Mouse (Mus musculus) heart, embryonic 16.5 days (tissue): Measurements from ENCODE around the gene Ccdc138. TPM values are rescaled to one million over a fixed set of nuclear protein-coding genes. Genes with fewer than 3 reads are reported as not detected.
A peak's percentile ranks its signal among the peaks of the same experiment; 100 is the strongest.

Experiments
- ATAC-seq: fragments of 200-750 bp; cut with Nextera tagmentation; replicated peaks from 2 replicates; pipeline ENCODE4 v1.8.0; 2017; ENCODE audit warnings: moderate number of reproducible peaks; ENCODE audit not compliant: insufficient read depth, low FRiP score; ENCODE audit errors: extremely low read depth
- H3K27ac ChIP-seq: fragments of 300-500 bp; sonication (generic); 2 replicates; pipeline ENCODE4 v1.5.1; 2014; ENCODE audit warnings: mild to moderate bottlenecking, low read length, control low read depth, moderate library complexity
- H3K27me3 ChIP-seq: fragments of 300-500 bp; sonication (generic); 2 replicates; pipeline ENCODE4 v1.6.1; 2014; ENCODE audit warnings: low read length, mixed read lengths; ENCODE audit not compliant: control insufficient read depth, insufficient read depth
- H3K36me3 ChIP-seq: fragments of 300-500 bp; sonication (generic); 2 replicates; pipeline ENCODE4 v1.6.1; 2014; ENCODE audit not compliant: control insufficient read depth, insufficient read depth
- H3K4me1 ChIP-seq: fragments of 300-500 bp; sonication (generic); 2 replicates; pipeline ENCODE4 v1.6.1; 2014; ENCODE audit warnings: low read length, mixed read lengths; ENCODE audit not compliant: control insufficient read depth, insufficient read depth
- H3K4me2 ChIP-seq: fragments of 300-500 bp; sonication (generic); 2 replicates; pipeline ENCODE4 v1.6.1; 2014; ENCODE audit warnings: low read depth, mild to moderate bottlenecking, control low read depth, low read length
- H3K4me3 ChIP-seq: fragments of 300-500 bp; sonication (generic); 2 replicates; pipeline ENCODE4 v1.5.1; 2014; ENCODE audit warnings: mild to moderate bottlenecking, control low read depth, low read length
- H3K9ac ChIP-seq: fragments of 300-500 bp; sonication (generic); 2 replicates; pipeline ENCODE4 v1.6.1; 2014; ENCODE audit warnings: low read length, control low read depth
- H3K9me3 ChIP-seq: fragments of 300-500 bp; sonication (generic); replicated peaks from 2 replicates; pipeline ENCODE4 v1.6.1; 2016; ENCODE audit warnings: low read length; ENCODE audit not compliant: control insufficient read depth
- WGBS: fragments of 180-500 bp; shearing (Covaris S2); extraction: QIAGEN DNeasy Blood & Tissue Kit; methylation state at CpG from one replicate; pipeline ENCODE4 v1.1.7; 2014; 5-methylcytosine and 5-hydroxymethylcytosine counted together
- polyA plus RNA-seq: library from polyadenylated mRNA; unstranded; fragments of >200 nt; fragmentation: Nextera tagmentation; extraction: Ambion mirVana; gene quantifications from 2 replicates; pipeline ENCODE4 v1.2.1, GENCODE M21; 2015

Gene Ccdc138
- polyA plus RNA-seq, 1 experiment from 2014 or later: 7.2 TPM

GRCm38 (mm10) chr10:58554693-58555387 lies 57.1 kb downstream of the Ccdc138 start:
- ATAC-seq: no peak
- WGBS: 85% methylated on average over 8 of the region's 8 CpGs
- H3K36me3 ChIP-seq: no peaks in the 10 kb centered on the region
- no peak overlapping the region for H3K9ac ChIP-seq
- H3K4me1 ChIP-seq: no peaks in the 10 kb centered on the region
- H3K4me3 ChIP-seq: no peak overlapping the region
- no peak overlapping the region for H3K4me2 ChIP-seq
- no peak overlapping the region for H3K27ac ChIP-seq
- H3K9me3 ChIP-seq: no peaks in the 10 kb centered on the region
- H3K27me3 ChIP-seq: no peaks in the 10 kb centered on the region

GRCm38 (mm10) chr10:58559098-58559497 lies 61.4 kb downstream of the Ccdc138 start:
- ATAC-seq: no peak
- Histone ChIP-seq H3K4me1 (no peaks in the 10 kb centered on the region), H3K4me3 (no peak overlapping the region), H3K27ac (no peak overlapping the region), H3K9ac (no peak overlapping the region), H3K27me3 (no peaks in the 10 kb centered on the region), H3K36me3 (no peaks in the 10 kb centered on the region), H3K9me3 (no peaks in the 10 kb centered on the region), H3K4me2 (no peak overlapping the region)
- WGBS: 24% methylated on average over 7 of the region's 7 CpGs

GRCm38 (mm10) chr10:58559901-58560300 lies 62.2 kb downstream of the Ccdc138 start:
- Histone ChIP-seq H3K4me2 (no peak overlapping the region), H3K27ac (no peak overlapping the region), H3K4me3 (no peak overlapping the region), H3K4me1 (no peaks in the 10 kb centered on the region), H3K9me3 (no peaks in the 10 kb centered on the region), H3K36me3 (no peaks in the 10 kb centered on the region), H3K9ac (no peak overlapping the region), H3K27me3 (no peaks in the 10 kb centered on the region)
- 16% methylated on average over 3 of the region's 3 CpGs for WGBS
- ATAC-seq: peak; percentile 49; the same call in 1 of the 2 replicates

- no peak for ATAC-seq
- Histone ChIP-seq H3K9ac (no peak overlapping the region), H3K4me3 (no peak overlapping the region), H3K4me1 (no peaks in the 10 kb centered on the region), H3K36me3 (no peaks in the 10 kb centered on the region), H3K9me3 (no peaks in the 10 kb centered on the region), H3K4me2 (no peak overlapping the region), H3K27ac (no peak overlapping the region), H3K27me3 (no peaks in the 10 kb centered on the region)
- 86% methylated on average over 6 of the region's 6 CpGs for WGBS
Observed at GRCm38 (mm10) chr10:58560521-58560920, 62.8 kb downstream of the Ccdc138 start.

GRCm38 (mm10) chr10:58585427-58586223 lies 87.9 kb downstream of the Ccdc138 start:
- 64% methylated on average over 5 of the region's 5 CpGs for WGBS
- Histone ChIP-seq H3K9me3 (no peaks in the 10 kb centered on the region), H3K4me1 (no peaks in the 10 kb centered on the region), H3K36me3 (no peaks in the 10 kb centered on the region), H3K4me2 (no peak overlapping the region), H3K4me3 (no peak overlapping the region), H3K27ac (no peak overlapping the region), H3K27me3 (no peaks in the 10 kb centered on the region), H3K9ac (no peak overlapping the region)
- no peak for ATAC-seq

- H3K4me3 ChIP-seq: no peak overlapping the region
- 78% methylated on average over 3 of the region's 3 CpGs for WGBS
- no peak overlapping the region for H3K9ac ChIP-seq
- no peak overlapping the region for H3K4me2 ChIP-seq
- no peak overlapping the region for H3K27ac ChIP-seq
- ATAC-seq: no peak
- no peaks in the 10 kb centered on the region for H3K36me3 ChIP-seq
- H3K27me3 ChIP-seq: no peaks in the 10 kb centered on the region
- H3K4me1 ChIP-seq: peaks cover 8% of the 10 kb centered on the region; the same call in 1 of the 2 replicates
- no peaks in the 10 kb centered on the region for H3K9me3 ChIP-seq
Observed at GRCm38 (mm10) chr10:58594486-58594885, 96.7 kb downstream of the Ccdc138 start.

GRCm38 (mm10) chr10:58595197-58595596 lies 97.4 kb downstream of the Ccdc138 start:
- H3K27ac ChIP-seq: no peak overlapping the region
- H3K4me2 ChIP-seq: no peak overlapping the region
- H3K36me3 ChIP-seq: no peaks in the 10 kb centered on the region
- no peak for ATAC-seq
- H3K4me1 ChIP-seq: peaks cover 8% of the 10 kb centered on the region; the same call in 1 of the 2 replicates
- H3K9ac ChIP-seq: no peak overlapping the region
- H3K9me3 ChIP-seq: no peaks in the 10 kb centered on the region
- no peak overlapping the region for H3K4me3 ChIP-seq
- H3K27me3 ChIP-seq: no peaks in the 10 kb centered on the region
- WGBS: 92% methylated on average over 3 of the region's 3 CpGs

GRCm38 (mm10) chr10:58595821-58596220 lies 98.1 kb downstream of the Ccdc138 start:
- H3K9ac ChIP-seq: no peak overlapping the region
- no peak; the same call in 1 of the 2 replicates for ATAC-seq
- H3K27ac ChIP-seq: no peak overlapping the region
- H3K4me2 ChIP-seq: no peak overlapping the region
- H3K27me3 ChIP-seq: no peaks in the 10 kb centered on the region
- peaks cover 8% of the 10 kb centered on the region; the same call in 1 of the 2 replicates for H3K4me1 ChIP-seq
- H3K4me3 ChIP-seq: no peak overlapping the region
- no peaks in the 10 kb centered on the region for H3K36me3 ChIP-seq
- H3K9me3 ChIP-seq: no peaks in the 10 kb centered on the region
- whole genome bisulfite sequencing: 32% methylated on average over 5 of the region's 5 CpGs

GRCm38 (mm10) chr10:58600151-58600550 lies 102.4 kb downstream of the Ccdc138 start:
- Histone ChIP-seq H3K36me3 (no peaks in the 10 kb centered on the region), H3K9ac (no peak overlapping the region), H3K9me3 (no peaks in the 10 kb centered on the region), H3K4me1 (peaks cover 12% of the 10 kb centered on the region), H3K27ac (no peak overlapping the region), H3K4me2 (no peak overlapping the region), H3K4me3 (no peak overlapping the region), H3K27me3 (no peaks in the 10 kb centered on the region)
- 77% methylated on average over 5 of the region's 5 CpGs for WGBS
- no peak for ATAC-seq
